Mouse (Mus musculus) right cerebral cortex, postnatal 4 days (tissue): ENCODE results near the gene Cpe.
A peak's percentile ranks its signal among the peaks of the same experiment; 100 is the strongest.
"Not testable (repeated sequence)": the region's sequence is repeated elsewhere in the genome, so short reads cannot be mapped to it uniquely, and the experiment has no call there.

Source experiments
- DNase-seq: peaks from one replicate; pipeline ENCODE4 v3.0.0-alpha.2; 2022

The Cpe gene

GRCm38 (mm10) chr8:64674951-64675585 lies 17.8 kb downstream of the Cpe start:
- DNase-seq = no peak

- no peak for DNase-seq
Measured at GRCm38 (mm10) chr8:64672920-64673319, 19.9 kb downstream of the Cpe start.

GRCm38 (mm10) chr8:64671937-64672336 lies 20.9 kb downstream of the Cpe start:
- DNase-seq = no peak

DNA sequence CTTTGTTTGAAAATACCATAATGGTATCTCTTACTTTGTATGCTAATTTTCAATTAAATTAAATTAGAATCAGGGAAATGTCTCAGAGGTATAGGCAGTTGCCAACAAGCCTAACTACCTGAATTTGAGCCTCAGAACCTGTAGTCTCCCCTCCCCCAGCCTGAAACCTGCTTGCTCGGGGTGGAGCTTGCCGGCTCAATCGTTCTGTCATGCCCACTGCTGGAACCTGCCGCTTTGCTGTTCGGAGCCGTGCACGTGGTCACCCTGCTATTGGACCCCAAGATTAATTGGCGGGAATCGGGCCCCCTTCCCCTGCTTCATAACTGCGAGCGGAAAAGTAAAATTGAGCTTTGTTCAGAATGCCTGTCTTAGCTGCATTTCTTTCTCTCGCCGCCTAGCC lies 26.5 kb downstream of the Cpe start:
- not testable (repeated sequence) for DNase-seq

DNA sequence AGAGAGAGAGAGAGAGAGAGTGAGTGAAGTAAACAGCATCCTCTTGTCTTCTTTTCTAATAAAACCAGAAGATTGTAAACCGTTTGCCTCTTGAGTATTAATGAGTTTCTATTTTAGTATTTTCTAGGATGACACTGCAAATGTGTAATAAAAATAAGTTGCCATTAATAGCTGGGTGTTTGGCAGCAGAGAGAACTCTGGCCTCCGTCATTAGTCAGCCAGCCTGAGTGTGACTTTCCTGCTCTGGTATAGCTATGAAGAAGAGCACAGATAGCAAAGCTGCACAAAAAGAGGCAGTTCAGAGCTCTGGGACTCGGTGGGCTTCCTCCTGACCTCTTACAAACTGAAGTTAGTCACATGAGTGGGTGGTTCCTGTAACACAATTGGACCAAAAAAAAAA lies 27.3 kb downstream of the Cpe start:
- no peak for DNase-seq

GRCm38 (mm10) chr8:64664811-64665210 lies 28.0 kb downstream of the Cpe start:
- DNase-seq = no peak

- no peak for DNase-seq
Measured at GRCm38 (mm10) chr8:64664350-64664749, 28.5 kb downstream of the Cpe start.

DNA sequence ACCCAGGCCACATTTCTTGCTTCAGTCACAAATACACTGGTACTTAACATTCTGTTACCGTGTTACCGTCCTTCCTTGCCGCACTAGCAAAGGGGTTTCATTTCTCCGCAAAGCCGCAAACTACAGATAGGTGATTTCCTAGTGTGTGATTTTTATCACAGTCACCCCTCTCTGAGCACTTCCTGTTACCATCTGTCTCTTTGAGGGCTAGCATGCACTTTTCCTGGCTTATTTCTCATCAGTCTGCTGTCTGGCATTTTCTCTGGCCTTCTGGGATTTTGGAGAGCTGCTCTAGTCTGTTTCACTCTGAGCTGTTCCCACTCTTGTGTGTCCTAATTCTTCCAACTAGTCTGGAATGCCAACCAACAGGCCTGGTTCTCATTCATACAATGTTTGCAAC lies 33.8 kb downstream of the Cpe start:
- no peak for DNase-seq

DNA sequence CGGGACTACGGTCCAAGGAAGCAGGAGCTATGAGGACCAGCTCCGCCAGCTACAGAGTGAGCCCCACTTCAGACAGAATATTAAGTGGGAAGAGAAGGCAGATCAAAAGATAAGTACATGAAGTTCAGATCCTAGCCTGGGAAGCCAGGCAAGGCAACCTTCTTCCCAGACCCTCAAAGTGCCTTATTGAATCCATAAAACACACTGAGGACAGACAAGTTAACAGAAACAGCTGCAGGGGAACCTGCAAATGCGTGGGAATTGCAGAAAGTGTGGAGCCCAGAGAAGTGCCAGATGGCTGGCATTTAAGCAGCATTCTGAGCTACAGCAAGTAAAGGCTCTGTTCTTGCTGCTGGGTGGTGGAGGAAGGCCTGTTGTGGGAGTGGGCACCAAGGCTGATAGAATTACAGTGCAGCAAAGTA lies 34.9 kb downstream of the Cpe start:
- peak; percentile 11 for DNase-seq

GRCm38 (mm10) chr8:64657517-64657916 lies 35.3 kb downstream of the Cpe start:
- no peak for DNase-seq

DNA sequence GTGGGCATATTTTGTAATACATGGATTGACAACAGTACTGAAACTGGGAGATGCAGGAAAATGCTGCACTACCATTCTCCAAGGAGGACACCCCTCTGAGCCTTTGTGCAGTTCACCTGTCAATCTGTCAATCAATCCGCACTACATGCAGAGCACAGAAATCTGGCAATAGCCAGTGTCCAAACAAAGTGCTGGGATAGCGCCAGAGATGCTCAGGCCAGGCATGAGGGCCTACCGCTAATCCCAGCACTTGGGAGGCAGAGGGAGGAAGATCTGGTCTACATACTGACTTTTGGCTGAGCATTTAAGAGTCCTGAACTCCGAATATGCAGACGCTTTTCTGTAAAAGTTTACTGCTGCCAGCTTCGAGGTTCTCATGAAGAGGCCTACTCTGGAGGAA lies 37.0 kb downstream of the Cpe start:
- no peak for DNase-seq

- DNase-seq = no peak
Measured at GRCm38 (mm10) chr8:64655087-64655486, 37.8 kb downstream of the Cpe start.

DNA sequence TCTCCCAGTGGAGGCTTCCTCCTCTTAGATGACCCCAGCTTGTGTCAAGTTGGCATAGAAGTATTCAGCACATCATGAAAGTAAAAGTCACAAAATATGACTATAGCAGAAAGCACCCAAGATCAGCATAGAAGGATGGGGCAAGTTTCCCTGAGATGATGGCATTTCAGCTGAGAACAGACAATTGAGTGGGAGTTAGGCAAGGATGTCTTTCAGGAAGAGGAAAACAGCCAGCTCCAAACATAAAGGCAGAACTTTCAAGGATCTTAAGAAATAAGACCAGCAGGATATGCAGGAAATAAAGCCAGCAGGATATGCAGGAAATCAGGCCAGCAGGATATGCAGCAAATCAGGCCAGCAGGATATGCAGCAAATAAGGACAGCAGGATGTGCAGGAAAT lies 40.6 kb downstream of the Cpe start:
- DNase-seq = no peak

GRCm38 (mm10) chr8:64648063-64648462 lies 44.8 kb downstream of the Cpe start:
- no peak for DNase-seq

DNA sequence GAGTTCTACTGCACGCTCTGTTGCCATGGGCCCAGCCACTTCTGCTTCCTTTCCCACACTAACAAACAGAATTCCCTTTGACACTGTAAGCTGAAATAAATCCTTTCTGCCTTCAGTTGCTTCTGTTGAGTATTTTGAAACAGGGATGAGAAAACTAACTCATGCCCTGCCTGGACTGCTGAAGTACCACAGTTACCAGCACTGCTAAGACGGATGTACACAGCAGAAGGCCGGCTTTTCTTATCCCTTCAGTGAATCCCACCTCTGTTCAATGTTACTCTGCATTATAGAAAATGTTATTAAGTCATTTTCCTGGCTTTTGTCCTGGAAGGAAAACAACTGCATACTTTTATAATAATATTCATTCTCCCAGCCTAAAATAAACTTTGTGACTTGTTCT lies 45.7 kb downstream of the Cpe start:
- no peak for DNase-seq

- DNase-seq = no peak
Measured at GRCm38 (mm10) chr8:64646421-64646820, 46.4 kb downstream of the Cpe start.

- DNase-seq = no peak
Measured at GRCm38 (mm10) chr8:64644108-64645005, 48.5 kb downstream of the Cpe start.

DNA sequence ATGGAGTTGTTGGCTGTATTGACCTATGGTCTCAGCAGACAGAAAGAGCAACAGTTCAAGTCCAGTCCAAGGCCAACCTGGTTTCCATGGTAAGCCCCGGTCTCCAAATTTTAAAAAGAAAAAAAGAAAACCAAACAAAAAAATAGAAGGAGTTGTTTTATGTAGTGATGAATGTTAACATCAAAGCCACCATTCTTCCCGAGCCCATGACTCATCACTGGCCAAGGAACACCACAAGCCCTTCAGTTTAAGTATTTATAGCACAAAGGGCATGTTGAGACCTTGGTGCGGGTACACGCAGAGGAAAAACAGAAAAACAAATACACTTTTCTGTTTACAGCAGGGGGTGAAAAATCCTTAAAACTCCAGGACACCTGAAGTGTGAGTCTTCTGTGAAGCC lies 49.5 kb downstream of the Cpe start:
- no peak for DNase-seq

GRCm38 (mm10) chr8:64642799-64643198 lies 50.1 kb downstream of the Cpe start:
- no peak for DNase-seq

DNA sequence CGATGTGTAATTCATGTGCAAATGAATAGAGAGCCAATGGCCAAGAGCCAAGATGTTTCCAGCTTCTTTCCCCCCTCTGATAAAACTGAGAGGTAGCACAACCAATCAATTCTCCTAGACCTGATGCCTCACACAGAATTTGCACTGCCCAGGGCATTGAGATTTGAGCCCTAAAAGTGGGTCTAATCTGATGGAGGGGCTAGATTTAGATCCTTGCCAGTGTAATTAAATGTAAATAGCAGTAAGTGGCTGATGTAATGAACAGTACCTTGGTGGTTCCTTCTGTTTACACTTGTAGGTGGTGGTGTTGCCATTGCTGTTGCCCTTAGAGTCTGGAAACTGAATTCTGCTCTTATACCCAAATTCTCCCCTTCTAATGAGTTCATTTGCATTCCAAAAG lies 52.3 kb downstream of the Cpe start:
- no peak for DNase-seq

DNA sequence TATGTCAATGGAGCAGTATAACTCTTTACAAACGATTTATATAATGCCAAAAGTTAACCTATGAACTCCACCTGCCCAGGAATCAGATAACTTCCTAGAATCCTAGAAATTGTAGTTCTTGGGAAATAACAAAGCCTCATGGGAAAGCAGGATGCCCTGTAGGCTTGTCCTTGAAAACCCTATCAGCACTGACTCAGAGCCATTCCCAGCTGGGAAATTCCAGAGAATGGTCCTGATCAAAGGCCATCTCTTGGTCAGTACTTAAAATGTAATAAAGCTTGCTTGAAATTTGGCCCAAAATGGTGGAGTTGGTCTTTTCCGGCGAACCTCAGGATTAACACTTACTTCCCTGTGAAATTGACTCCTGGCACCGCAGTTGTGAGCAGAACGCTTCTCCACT lies 53.2 kb downstream of the Cpe start:
- no peak for DNase-seq

DNA sequence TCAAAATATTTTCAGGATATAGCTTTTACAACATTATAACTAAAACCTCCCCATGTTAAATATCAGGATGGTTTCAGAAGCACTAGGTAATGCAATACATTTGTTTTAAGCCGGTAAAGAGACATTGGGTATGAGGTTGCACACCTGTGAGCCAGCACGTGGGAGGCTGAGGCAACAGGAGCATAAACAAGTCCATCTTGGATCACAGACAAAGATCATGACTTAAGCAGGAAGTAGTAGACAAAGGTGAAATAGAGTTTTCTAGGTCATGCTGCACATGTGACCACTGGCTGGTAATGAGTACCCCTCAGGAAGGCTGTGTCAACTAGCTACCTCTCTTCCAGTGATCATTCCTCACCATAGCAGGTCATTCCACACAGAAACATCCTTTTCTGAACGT lies 58.0 kb downstream of the Cpe start:
- no peak for DNase-seq

- no peak for DNase-seq
Measured at GRCm38 (mm10) chr8:64634131-64634865, 58.6 kb downstream of the Cpe start.

DNA sequence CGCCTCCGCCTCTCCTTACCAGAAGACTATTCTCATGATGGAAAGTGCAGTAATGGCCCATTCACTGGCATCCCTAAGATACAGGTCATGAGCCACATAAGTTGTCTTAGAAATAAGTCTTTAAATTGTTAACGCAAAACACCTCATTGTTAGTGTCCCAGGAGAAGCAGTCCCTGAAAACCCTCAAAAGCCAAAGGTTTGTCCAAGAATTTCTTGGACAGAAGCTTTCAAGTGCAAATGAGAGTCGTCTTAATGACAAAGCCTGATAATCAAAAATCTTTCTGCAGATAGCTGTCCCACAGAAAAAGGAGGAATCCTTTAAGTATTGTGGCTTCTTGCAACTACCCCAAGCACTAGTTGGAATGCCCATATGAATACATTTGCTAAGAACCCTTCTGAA lies 60.7 kb downstream of the Cpe start:
- no peak for DNase-seq
